Mouse (Mus musculus) testis, adult 2 months (tissue): ENCODE data around the gene Hbs1l.

Experiments
- CTCF ChIP-seq: fragments of 200-500 bp; IDR thresholded peaks from 2 replicates; pipeline ENCODE4 v1.5.1; 2012; ENCODE audit warnings: low read depth, mild to moderate bottlenecking, inconsistent platforms, low read length, moderate library complexity; ENCODE audit not compliant: control insufficient read depth, insufficient read depth, insufficient replicate concordance
- POLR2A ChIP-seq: fragments of 200-500 bp; IDR thresholded peaks from 2 replicates; pipeline ENCODE4 v1.6.1; 2012; ENCODE audit warnings: low read depth, mild to moderate bottlenecking, inconsistent platforms, low read length, moderate library complexity; ENCODE audit not compliant: control insufficient read depth

- TF ChIP-seq CTCF (no peak), POLR2A (no peak)
Observed at GRCm38 (mm10) chr10:21410711-21411110, 114.9 kb downstream of the Hbs1l start.
